Mouse (Mus musculus) thymus, adult 2 months (tissue): Measurements from ENCODE around the gene Rsbn1l.

Source experiments
- CTCF ChIP-seq: fragments of 200-500 bp; IDR thresholded peaks from 2 replicates; pipeline ENCODE4 v1.5.1; 2012; ENCODE audit warnings: mild to moderate bottlenecking, control low read depth, low read length, moderate library complexity, borderline replicate concordance; ENCODE audit not compliant: control insufficient read depth, poor library complexity, insufficient read depth; ENCODE audit errors: extremely low read depth
- POLR2A ChIP-seq: fragments of 200-500 bp; IDR thresholded peaks from 2 replicates; pipeline ENCODE4 v1.6.1; 2012; ENCODE audit warnings: mild to moderate bottlenecking, low read length, control low read depth, moderate library complexity; ENCODE audit not compliant: control insufficient read depth, poor library complexity, insufficient read depth; ENCODE audit errors: extremely low read depth

DNA sequence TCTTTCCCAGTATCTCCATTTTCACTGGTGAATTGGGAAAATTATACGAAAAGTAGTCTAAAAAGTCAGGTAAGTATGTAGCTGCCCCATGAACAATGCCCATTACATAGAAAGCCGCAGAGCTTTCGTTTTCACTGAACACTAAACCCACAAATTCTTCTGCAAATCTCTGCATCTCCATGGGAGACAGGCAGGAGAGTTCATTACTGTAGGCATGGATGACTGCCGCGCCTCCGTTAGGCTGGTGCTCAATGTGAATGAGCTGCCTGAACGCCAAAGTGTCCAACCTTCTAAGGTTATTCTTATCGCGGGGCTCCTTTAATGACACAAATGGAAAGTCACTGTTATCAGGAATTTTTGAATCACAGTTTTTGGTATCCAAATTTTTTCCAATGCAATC is 36.6 kb downstream of the Rsbn1l start:
- no peak for TF ChIP-seq CTCF
- TF ChIP-seq POLR2A, result no peak
